Mouse (Mus musculus): ENCODE results near the gene Upf2.

- TF ChIP-seq POLR2A (IDR thresholded peaks at IDR 0.05; ENCODE audit: control insufficient read depth, low read depth, low read length) (no peak), CTCF (IDR thresholded peaks at IDR 0.05; ENCODE audit: control insufficient read depth, insufficient read depth, insufficient replicate concordance, low read depth, low read length) (no peak)
These were observed 147.7 kb downstream of the Upf2 start for GRCm38 (mm10) chr2:6098924-6099323.
